Mouse (Mus musculus) liver, embryonic 12.5 days (tissue): ENCODE measurements around the gene Kctd21. TPM values are rescaled to one million over a fixed set of nuclear protein-coding genes. Genes with fewer than 3 reads are reported as not detected.

Experiments
- ATAC-seq: fragments of 200-750 bp; cut with Nextera tagmentation; 2 replicates; pipeline ENCODE4 v1.8.0; 2017; ENCODE audit warnings: moderate number of reproducible peaks, mild to moderate bottlenecking, moderate library complexity
- H3K27ac ChIP-seq: fragments of 300-500 bp; sonication (generic); 2 replicates; pipeline ENCODE4 v1.5.1; 2016; ENCODE audit warnings: mild to moderate bottlenecking
- H3K27me3 ChIP-seq: fragments of 300-500 bp; sonication (generic); replicated peaks from 2 replicates; pipeline ENCODE4 v1.6.1; 2016; ENCODE audit warnings: mild to moderate bottlenecking, moderate library complexity
- H3K36me3 ChIP-seq: fragments of 300-500 bp; sonication (generic); 2 replicates; pipeline ENCODE4 v1.6.1; 2016; ENCODE audit warnings: mild to moderate bottlenecking, moderate library complexity
- H3K4me1 ChIP-seq: fragments of 300-500 bp; sonication (generic); 2 replicates; pipeline ENCODE4 v1.6.1; 2016
- H3K4me2 ChIP-seq: fragments of 300-500 bp; sonication (generic); 2 replicates; pipeline ENCODE4 v1.6.1; 2016; ENCODE audit warnings: mild to moderate bottlenecking, moderate library complexity
- H3K4me3 ChIP-seq: fragments of 300-500 bp; sonication (generic); 2 replicates; pipeline ENCODE4 v1.5.1; 2016; ENCODE audit warnings: mild to moderate bottlenecking, moderate library complexity
- H3K9ac ChIP-seq: fragments of 300-500 bp; sonication (generic); 2 replicates; pipeline ENCODE4 v1.6.1; 2016; ENCODE audit warnings: mild to moderate bottlenecking, moderate library complexity
- H3K9me3 ChIP-seq: fragments of 300-500 bp; sonication (generic); replicated peaks from 2 replicates; pipeline ENCODE4 v1.6.1; 2016; ENCODE audit warnings: mild to moderate bottlenecking, moderate library complexity
- WGBS: fragments of 180-500 bp; shearing (Covaris S2); methylation state at CpG from one replicate; pipeline ENCODE4 v1.1.7; 2016; ENCODE audit not compliant: insufficient replicate concordance; 5-methylcytosine and 5-hydroxymethylcytosine counted together
- polyA plus RNA-seq: library from polyadenylated mRNA; unstranded; fragments of >200 nt; fragmentation: Nextera tagmentation; extraction: Ambion mirVana; gene quantifications from 2 replicates; pipeline ENCODE4 v1.2.1, GENCODE M21; 2016

The Kctd21 gene
- polyA plus RNA-seq, 1 experiment from 2014 or later, result 1.1 TPM

- 54% methylated on average over 2 of the region's 2 CpGs for WGBS
- Histone ChIP-seq H3K36me3 (peaks cover 75% of the 10 kb centered on the region), H3K9ac (no peak overlapping the region), H3K27ac (0 out of 2 replicates have a peak overlapping the region, but pooled peaks have one; percentile 10), H3K4me1 (peaks cover 37% of the 10 kb centered on the region), H3K4me2 (no peak overlapping the region), H3K4me3 (no peak overlapping the region), H3K9me3 (no peaks in the 10 kb centered on the region), H3K27me3 (no peaks in the 10 kb centered on the region)
- no peak for ATAC-seq
Measured at GRCm38 (mm10) chr7:97375906-97376305, 43.8 kb downstream of the Kctd21 start.

- Histone ChIP-seq H3K4me2 (no peak overlapping the region), H3K27ac (no peak overlapping the region), H3K4me3 (no peak overlapping the region), H3K9ac (no peak overlapping the region), H3K4me1 (peaks cover 19% of the 10 kb centered on the region), H3K36me3 (peaks cover 97% of the 10 kb centered on the region), H3K9me3 (no peaks in the 10 kb centered on the region), H3K27me3 (no peaks in the 10 kb centered on the region)
- WGBS, result 85% methylated on average over 5 of the region's 5 CpGs
- no peak for ATAC-seq
Measured at GRCm38 (mm10) chr7:97379304-97379703, 47.2 kb downstream of the Kctd21 start.

GRCm38 (mm10) chr7:97380500-97381123 is 48.5 kb downstream of the Kctd21 start:
- H3K4me2 ChIP-seq, result no peak overlapping the region
- ATAC-seq, result no peak
- H3K9me3 ChIP-seq, result no peaks in the 10 kb centered on the region
- H3K36me3 ChIP-seq, result peaks cover 97% of the 10 kb centered on the region
- no peak overlapping the region for H3K4me3 ChIP-seq
- no peak overlapping the region for H3K9ac ChIP-seq
- H3K4me1 ChIP-seq, result peaks cover 8% of the 10 kb centered on the region
- no peaks in the 10 kb centered on the region for H3K27me3 ChIP-seq
- 82% methylated on average over 5 of the region's 5 CpGs for WGBS
- no peak overlapping the region for H3K27ac ChIP-seq

- WGBS, result 90% methylated on average over 8 of the region's 8 CpGs
- H3K27me3 ChIP-seq, result no peaks in the 10 kb centered on the region
Measured at GRCm38 (mm10) chr7:97382661-97383060, 50.5 kb downstream of the Kctd21 start.

GRCm38 (mm10) chr7:97383496-97384132 is 51.5 kb downstream of the Kctd21 start:
- Histone ChIP-seq H3K27ac (no peak overlapping the region), H3K4me3 (no peak overlapping the region), H3K9me3 (no peaks in the 10 kb centered on the region), H3K9ac (no peak overlapping the region), H3K4me2 (no peak overlapping the region), H3K4me1 (no peaks in the 10 kb centered on the region), H3K36me3 (peaks cover 99% of the 10 kb centered on the region), H3K27me3 (no peaks in the 10 kb centered on the region)
- WGBS, result 81% methylated on average over 10 of the region's 10 CpGs
- ATAC-seq, result no peak

More at GRCm38 (mm10) chr7:97382661-97383060, 50.5 kb downstream of the Kctd21 start:
- no peak for ATAC-seq
- Histone ChIP-seq H3K9ac (no peak overlapping the region), H3K4me2 (no peak overlapping the region), H3K36me3 (peaks cover 99% of the 10 kb centered on the region), H3K9me3 (no peaks in the 10 kb centered on the region), H3K4me3 (no peak overlapping the region), H3K27ac (no peak overlapping the region), H3K4me1 (no peaks in the 10 kb centered on the region)

- Histone ChIP-seq H3K9me3 (no peaks in the 10 kb centered on the region), H3K9ac (no peak overlapping the region), H3K27me3 (no peaks in the 10 kb centered on the region), H3K27ac (no peak overlapping the region), H3K4me1 (no peaks in the 10 kb centered on the region), H3K4me2 (no peak overlapping the region), H3K36me3 (peaks cover 98% of the 10 kb centered on the region), H3K4me3 (no peak overlapping the region)
- no peak for ATAC-seq
- 78% methylated on average over 7 of the region's 7 CpGs for WGBS
Measured at GRCm38 (mm10) chr7:97386106-97386805, 54.1 kb downstream of the Kctd21 start.

GRCm38 (mm10) chr7:97386806-97387370 is 54.8 kb downstream of the Kctd21 start:
- no peak for ATAC-seq
- Histone ChIP-seq H3K4me2 (no peak overlapping the region), H3K36me3 (peaks cover 98% of the 10 kb centered on the region), H3K4me3 (no peak overlapping the region), H3K4me1 (no peaks in the 10 kb centered on the region), H3K27me3 (no peaks in the 10 kb centered on the region), H3K27ac (no peak overlapping the region), H3K9me3 (no peaks in the 10 kb centered on the region), H3K9ac (no peak overlapping the region)
- WGBS, result 79% methylated on average over 5 of the region's 5 CpGs

GRCm38 (mm10) chr7:97387561-97388147 is 55.5 kb downstream of the Kctd21 start:
- ATAC-seq, result no peak
- Histone ChIP-seq H3K4me3 (no peak overlapping the region), H3K27me3 (no peaks in the 10 kb centered on the region), H3K36me3 (peaks cover 99% of the 10 kb centered on the region), H3K9me3 (no peaks in the 10 kb centered on the region), H3K27ac (no peak overlapping the region), H3K9ac (no peak overlapping the region), H3K4me1 (no peaks in the 10 kb centered on the region), H3K4me2 (no peak overlapping the region)
- 82% methylated on average over 8 of the region's 8 CpGs for WGBS

GRCm38 (mm10) chr7:97388541-97388940 is 56.4 kb downstream of the Kctd21 start:
- no peak overlapping the region for H3K4me2 ChIP-seq
- H3K4me3 ChIP-seq, result no peak overlapping the region
- WGBS, result 81% methylated on average over 4 of the region's 4 CpGs
- no peaks in the 10 kb centered on the region for H3K27me3 ChIP-seq
- H3K36me3 ChIP-seq, result peaks cover 99% of the 10 kb centered on the region
- ATAC-seq, result no peak
- H3K9ac ChIP-seq, result no peak overlapping the region
- H3K4me1 ChIP-seq, result no peaks in the 10 kb centered on the region
- H3K9me3 ChIP-seq, result no peaks in the 10 kb centered on the region
- H3K27ac ChIP-seq, result no peak overlapping the region

GRCm38 (mm10) chr7:97391293-97392078 is 59.4 kb downstream of the Kctd21 start:
- no peaks in the 10 kb centered on the region for H3K9me3 ChIP-seq
- 79% methylated on average over 13 of the region's 13 CpGs for WGBS

GRCm38 (mm10) chr7:97392079-97392445 is 59.9 kb downstream of the Kctd21 start:
- 83% methylated on average over 6 of the region's 6 CpGs for WGBS
- Histone ChIP-seq H3K27ac (no peak overlapping the region), H3K4me1 (no peaks in the 10 kb centered on the region), H3K27me3 (no peaks in the 10 kb centered on the region), H3K9ac (no peak overlapping the region), H3K4me3 (no peak overlapping the region), H3K36me3 (peaks cover 64% of the 10 kb centered on the region), H3K9me3 (no peaks in the 10 kb centered on the region), H3K4me2 (no peak overlapping the region)
- no peak for ATAC-seq

More at GRCm38 (mm10) chr7:97391293-97392078, 59.4 kb downstream of the Kctd21 start:
- H3K36me3 ChIP-seq, result peaks cover 70% of the 10 kb centered on the region
- H3K27me3 ChIP-seq, result no peaks in the 10 kb centered on the region
- H3K4me2 ChIP-seq, result no peak overlapping the region
- no peaks in the 10 kb centered on the region for H3K4me1 ChIP-seq
- ATAC-seq, result no peak
- H3K27ac ChIP-seq, result no peak overlapping the region
- no peak overlapping the region for H3K4me3 ChIP-seq
- H3K9ac ChIP-seq, result no peak overlapping the region
